Mouse (Mus musculus): Measurements from ENCODE around the gene 6720489N17Rik.
"Not testable (repeated sequence)": the region's sequence is repeated elsewhere in the genome, so short reads cannot be mapped to it uniquely, and the experiment has no call there.

Gene 6720489N17Rik

GRCm38 (mm10) chr13:62623577-62624276, at the start of gene 6720489N17Rik:
6720489N17Rik (minus strand) TSS chr13:62624182.
- DNase-seq (ENCODE audit: low read depth, low spot score) = peak; percentile 84

- no peak for DNase-seq (ENCODE audit: low read depth, low spot score)
These were observed 29.4 kb upstream of the 6720489N17Rik start for GRCm38 (mm10) chr13:62653369-62653743.

GRCm38 (mm10) chr13:62652681-62653368, 28.8 kb upstream of the 6720489N17Rik start:
- DNase-seq (ENCODE audit: low read depth, low spot score) = peak; percentile 89

- peak; percentile 61 for DNase-seq (ENCODE audit: low read depth, low spot score)
These were observed 3.1 kb upstream of the 6720489N17Rik start for GRCm38 (mm10) chr13:62627071-62627470.

GRCm38 (mm10) chr13:62624277-62624665, 289 bp upstream of the 6720489N17Rik start:
- DNase-seq (ENCODE audit: low read depth, low spot score) = not testable (repeated sequence)

GRCm38 (mm10) chr13:62617449-62617848, 6.5 kb downstream of the 6720489N17Rik start:
- DNase-seq (ENCODE audit: low read depth, low spot score) = not testable (repeated sequence)

- not testable (repeated sequence) for DNase-seq (ENCODE audit: low read depth, low spot score)
These were observed 52.9 kb downstream of the 6720489N17Rik start, which contains the start of gene Zfp934 for GRCm38 (mm10) chr13:62571099-62571498. Zfp934 (minus strand) TSS chr13:62571199.

GRCm38 (mm10) chr13:62561696-62562095, 62.3 kb downstream of the 6720489N17Rik start:
- not testable (repeated sequence) for DNase-seq (ENCODE audit: low read depth, low spot score)

- DNase-seq (ENCODE audit: low read depth, low spot score) = peak; percentile 30
These were observed 65.5 kb downstream of the 6720489N17Rik start, which contains the start of gene Zfp935 for GRCm38 (mm10) chr13:62558189-62559110. Zfp935 (minus strand) TSS chr13:62558511.

All from ES-CJ7 (cell line).